In genomic region chr10:78351887-78352665, GRCm38 (mm10) we compare ENCODE assay signal across 8 mouse cellular contexts. TPM values are rescaled to one million over a fixed set of nuclear protein-coding genes. Genes with fewer than 3 reads are reported as not detected.
A peak's percentile ranks its signal among the peaks of the same experiment; 100 is the strongest.
DNase-seq lines count a peak whose midpoint lies in the region; ATAC-seq lines count a peak whose summit lies in the region.

Gene Agpat3, minus strand, starts transcription at chr10:78352489.

- peak within 1 kb of the TSS; percentile 99 for H3K9ac ChIP-seq in intestine, embryonic 16.5 days (ENCODE audit: low read depth, low read length)

- H3K27ac ChIP-seq in intestine, embryonic 16.5 days (ENCODE audit: low read length), result peak within 1 kb of the TSS; percentile 80

- H3K36me3 ChIP-seq in intestine, embryonic 16.5 days (ENCODE audit: control insufficient read depth, insufficient read depth, low read length), result no peaks in the 10 kb centered on the region

- under 1% methylated on average over 79 of the region's 113 CpGs for WGBS in intestine, embryonic 16.5 days

- intact Hi-C loops in left cerebral cortex, postnatal 25 days (cut with DNase I), result loop anchor here (2.0 kb wide), 1 partner anchor 33 kb away; no protein-coding TSS in a partner anchor

- H3K4me3 ChIP-seq in intestine, embryonic 16.5 days (ENCODE audit: low read length), result peak within 1 kb of the TSS; percentile 96

- ATAC-seq in intestine, embryonic 16.5 days, result peak; percentile 90
- peak; percentile 53 for ATAC-seq in megakaryocyte-erythroid progenitor cell, adult 5-6 weeks (replicated peaks; ENCODE audit: low FRiP score, low TSS enrichment, poor library complexity, severe bottlenecking)

- peak within 1 kb of the TSS; percentile 77 for H3K4me2 ChIP-seq in intestine, embryonic 16.5 days (ENCODE audit: low read depth, low read length)

- H3K4me1 ChIP-seq in intestine, embryonic 16.5 days (ENCODE audit: control insufficient read depth, insufficient read depth, low read length), result peaks cover 24% of the 10 kb centered on the region

- peak; percentile 52 for DNase-seq in ZHBTc4 (ENCODE audit: low read depth, low spot score)
- DNase-seq in embryo, embryonic 11 days, result peak; percentile 70
- no peak for DNase-seq in gonadal fat pad, adult 2 months (ENCODE audit: low read depth)
- DNase-seq in left cerebral cortex, postnatal 25 days (ENCODE audit: low spot score in 2 of 2), result peak; percentile 64 to 65
- peak; percentile 81 for DNase-seq in right cerebral cortex, postnatal 25 days
- peak; percentile 43 to 57 for DNase-seq in urinary bladder, postnatal 36 days (ENCODE audit: low spot score in 2 of 2)

- H3K9me3 ChIP-seq in intestine, embryonic 16.5 days (ENCODE audit: control insufficient read depth, low read length), result no peaks in the 10 kb centered on the region

- H3K27me3 ChIP-seq in intestine, embryonic 16.5 days (replicated peaks; ENCODE audit: control insufficient read depth, insufficient read depth, low read length), result no peaks in the 10 kb centered on the region

RNA-seq across cellular contexts. Expression of gene Agpat3, which starts in this region (rescaled TPM):
- 625 and 807 TPM in 2 replicates for polyA plus RNA-seq in gonadal fat pad, adult 2 months (2012; rRNA removed)
- polyA plus RNA-seq in intestine, embryonic 16.5 days (2015; fragmentation: Nextera tagmentation; extraction: Ambion mirVana), result 30.0 and 42.5 TPM in 2 replicates
- total RNA-seq in left cerebral cortex, postnatal 25 days (2021), result 100 to 1,000 TPM; 258 to 277 TPM
- total RNA-seq in megakaryocyte-erythroid progenitor cell, adult 5-6 weeks (2014; fragmentation: Nextera tagmentation), result 20.4 and 22.9 TPM in 2 replicates
- 11.6 and 23.9 TPM in 2 replicates for total RNA-seq in megakaryocyte-erythroid progenitor cell, adult 5-6 weeks (2017)

Comparison
In these comparisons a context has a peak if more than half of its experiments do, and no peak if none do; other contexts are left out.
1. RNA of gene Agpat3 (total RNA-seq): 258 to 277 TPM in left cerebral cortex, postnatal 25 days; 11.6 to 23.9 TPM in megakaryocyte-erythroid progenitor cell, adult 5-6 weeks; every median in the first group is over 10 times any median in the second.
2. RNA of gene Agpat3 (polyA plus RNA-seq): 625 to 807 TPM in gonadal fat pad, adult 2 months; 30.0 to 42.5 TPM in intestine, embryonic 16.5 days; every median in the first group is over 10 times any median in the second.